Mouse (Mus musculus) heart, embryonic 16.5 days (tissue): ENCODE results near the gene Bcdin3d. TPM values are rescaled to one million over a fixed set of nuclear protein-coding genes. Genes with fewer than 3 reads are reported as not detected.
A peak's percentile ranks its signal among the peaks of the same experiment; 100 is the strongest.

Experiments
- ATAC-seq: fragments of 200-750 bp; cut with Nextera tagmentation; replicated peaks from 2 replicates; pipeline ENCODE4 v1.8.0; 2017; ENCODE audit warnings: moderate number of reproducible peaks; ENCODE audit not compliant: insufficient read depth, low FRiP score; ENCODE audit errors: extremely low read depth
- H3K27ac ChIP-seq: fragments of 300-500 bp; sonication (generic); 2 replicates; pipeline ENCODE4 v1.5.1; 2014; ENCODE audit warnings: mild to moderate bottlenecking, low read length, control low read depth, moderate library complexity
- H3K27me3 ChIP-seq: fragments of 300-500 bp; sonication (generic); 2 replicates; pipeline ENCODE4 v1.6.1; 2014; ENCODE audit warnings: low read length, mixed read lengths; ENCODE audit not compliant: control insufficient read depth, insufficient read depth
- H3K36me3 ChIP-seq: fragments of 300-500 bp; sonication (generic); 2 replicates; pipeline ENCODE4 v1.6.1; 2014; ENCODE audit not compliant: control insufficient read depth, insufficient read depth
- H3K4me1 ChIP-seq: fragments of 300-500 bp; sonication (generic); 2 replicates; pipeline ENCODE4 v1.6.1; 2014; ENCODE audit warnings: low read length, mixed read lengths; ENCODE audit not compliant: control insufficient read depth, insufficient read depth
- H3K4me2 ChIP-seq: fragments of 300-500 bp; sonication (generic); 2 replicates; pipeline ENCODE4 v1.6.1; 2014; ENCODE audit warnings: low read depth, mild to moderate bottlenecking, control low read depth, low read length
- H3K4me3 ChIP-seq: fragments of 300-500 bp; sonication (generic); 2 replicates; pipeline ENCODE4 v1.5.1; 2014; ENCODE audit warnings: mild to moderate bottlenecking, control low read depth, low read length
- H3K9ac ChIP-seq: fragments of 300-500 bp; sonication (generic); 2 replicates; pipeline ENCODE4 v1.6.1; 2014; ENCODE audit warnings: low read length, control low read depth
- H3K9me3 ChIP-seq: fragments of 300-500 bp; sonication (generic); replicated peaks from 2 replicates; pipeline ENCODE4 v1.6.1; 2016; ENCODE audit warnings: low read length; ENCODE audit not compliant: control insufficient read depth
- WGBS: fragments of 180-500 bp; shearing (Covaris S2); extraction: QIAGEN DNeasy Blood & Tissue Kit; methylation state at CpG from one replicate; pipeline ENCODE4 v1.1.7; 2014; 5-methylcytosine and 5-hydroxymethylcytosine counted together
- polyA plus RNA-seq: library from polyadenylated mRNA; unstranded; fragments of >200 nt; fragmentation: Nextera tagmentation; extraction: Ambion mirVana; gene quantifications from 2 replicates; pipeline ENCODE4 v1.2.1, GENCODE M21; 2015

Gene Bcdin3d
- 12.5 and 13.0 TPM in 2 replicates for polyA plus RNA-seq

- Histone ChIP-seq H3K9me3 (no peaks in the 10 kb centered on the region), H3K4me3 (peak within 1 kb of the TSS; percentile 68), H3K27ac (peak within 1 kb of the TSS; percentile 89), H3K4me1 (peaks cover 8% of the 10 kb centered on the region), H3K27me3 (no peaks in the 10 kb centered on the region), H3K9ac (peak within 1 kb of the TSS; percentile 87), H3K36me3 (no peaks in the 10 kb centered on the region), H3K4me2 (peak within 1 kb of the TSS; percentile 76)
- 1% methylated on average over 26 of the region's 26 CpGs for WGBS
- ATAC-seq: peak; percentile 83
Measured at GRCm38 (mm10) chr15:99474576-99474926, at the start of gene Bcdin3d. Gene Bcdin3d (minus strand): TSS chr15:99474730.

DNA sequence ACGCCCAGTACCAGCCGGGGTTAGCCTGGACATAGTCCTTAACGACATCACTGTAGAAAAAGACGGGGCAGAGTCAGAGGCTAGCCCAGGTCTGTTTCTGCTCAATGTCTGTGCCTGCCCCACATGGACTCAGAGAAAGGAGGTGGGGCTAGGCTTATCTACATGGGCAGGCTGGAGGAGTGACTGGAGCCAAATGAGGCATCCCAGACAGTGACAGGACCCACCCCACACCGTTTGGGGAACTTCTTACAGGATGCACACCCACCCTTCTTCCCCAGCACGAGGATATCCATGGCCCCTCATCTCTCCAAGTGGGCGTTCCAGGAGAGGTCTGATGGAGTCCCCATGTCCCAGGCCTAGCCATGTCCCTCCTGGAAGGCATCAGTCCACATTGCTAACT lies 45.8 kb upstream of the Bcdin3d start:
- Histone ChIP-seq H3K27me3 (peaks cover 39% of the 10 kb centered on the region), H3K36me3 (no peaks in the 10 kb centered on the region), H3K4me2 (no peak overlapping the region), H3K4me1 (no peaks in the 10 kb centered on the region), H3K4me3 (no peak overlapping the region), H3K9ac (no peak overlapping the region), H3K9me3 (no peaks in the 10 kb centered on the region), H3K27ac (no peak overlapping the region)
- no peak for ATAC-seq
- WGBS: 51% methylated on average over 7 of the region's 7 CpGs

DNA sequence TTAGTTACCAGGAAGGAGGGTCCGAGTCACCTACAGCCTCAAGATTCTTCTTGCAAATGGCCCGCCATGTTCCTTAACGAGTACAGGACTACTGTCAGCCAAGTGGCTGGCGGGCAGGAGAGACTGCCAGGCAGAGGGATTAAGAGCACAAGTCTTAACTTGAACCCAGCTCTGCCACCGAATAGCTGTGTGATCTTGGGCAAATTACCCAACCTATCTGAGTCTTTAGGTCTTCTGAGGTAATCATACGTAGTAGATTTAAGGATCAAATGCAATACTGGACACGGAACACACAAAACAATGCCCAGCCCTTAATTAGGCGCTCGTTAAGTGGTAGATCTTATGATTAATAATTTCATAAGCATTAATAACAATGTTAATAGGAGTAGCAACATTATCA lies 45.1 kb upstream of the Bcdin3d start:
- WGBS: 89% methylated on average over 9 of the region's 9 CpGs
- ATAC-seq: no peak
- Histone ChIP-seq H3K4me1 (no peaks in the 10 kb centered on the region), H3K9ac (no peak overlapping the region), H3K27me3 (peaks cover 39% of the 10 kb centered on the region), H3K4me2 (no peak overlapping the region), H3K27ac (no peak overlapping the region), H3K9me3 (no peaks in the 10 kb centered on the region), H3K4me3 (no peak overlapping the region), H3K36me3 (no peaks in the 10 kb centered on the region)

- Histone ChIP-seq H3K9me3 (no peaks in the 10 kb centered on the region), H3K36me3 (no peaks in the 10 kb centered on the region)
- WGBS: 56% methylated on average over 7 of the region's 7 CpGs
Measured at GRCm38 (mm10) chr15:99517715-99518114, 43.2 kb upstream of the Bcdin3d start.

DNA sequence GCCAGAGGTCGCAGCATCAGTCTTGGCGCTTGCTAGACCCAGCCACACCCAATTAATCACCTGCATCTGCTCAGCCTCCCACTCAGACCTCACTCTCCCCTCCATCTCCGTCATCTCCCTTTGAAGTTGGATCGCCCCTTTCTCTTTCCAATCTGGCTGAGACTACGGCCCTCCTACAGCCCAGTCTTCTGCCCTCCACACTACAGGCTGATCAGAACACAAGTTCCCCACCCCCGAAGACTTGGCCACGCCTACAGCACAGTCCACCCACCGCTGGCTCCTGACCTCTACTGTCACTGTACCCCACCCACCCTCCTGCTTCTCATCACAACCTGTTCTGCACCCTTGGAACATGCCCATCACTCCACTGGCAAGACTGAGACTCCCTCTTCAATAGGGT lies 42.2 kb upstream of the Bcdin3d start:
- H3K9ac ChIP-seq: no peak overlapping the region
- peaks cover 25% of the 10 kb centered on the region for H3K27me3 ChIP-seq
- no peaks in the 10 kb centered on the region for H3K9me3 ChIP-seq
- no peak for ATAC-seq
- no peaks in the 10 kb centered on the region for H3K4me1 ChIP-seq
- H3K27ac ChIP-seq: no peak overlapping the region
- H3K4me2 ChIP-seq: no peak overlapping the region
- H3K4me3 ChIP-seq: no peak overlapping the region
- H3K36me3 ChIP-seq: no peaks in the 10 kb centered on the region
- 44% methylated on average over 8 of the region's 8 CpGs for WGBS

More at GRCm38 (mm10) chr15:99517715-99518114, 43.2 kb upstream of the Bcdin3d start:
- H3K4me2 ChIP-seq: no peak overlapping the region
- ATAC-seq: no peak
- no peak overlapping the region for H3K9ac ChIP-seq
- H3K4me1 ChIP-seq: no peaks in the 10 kb centered on the region
- H3K4me3 ChIP-seq: no peak overlapping the region
- peaks cover 31% of the 10 kb centered on the region for H3K27me3 ChIP-seq
- H3K27ac ChIP-seq: no peak overlapping the region

DNA sequence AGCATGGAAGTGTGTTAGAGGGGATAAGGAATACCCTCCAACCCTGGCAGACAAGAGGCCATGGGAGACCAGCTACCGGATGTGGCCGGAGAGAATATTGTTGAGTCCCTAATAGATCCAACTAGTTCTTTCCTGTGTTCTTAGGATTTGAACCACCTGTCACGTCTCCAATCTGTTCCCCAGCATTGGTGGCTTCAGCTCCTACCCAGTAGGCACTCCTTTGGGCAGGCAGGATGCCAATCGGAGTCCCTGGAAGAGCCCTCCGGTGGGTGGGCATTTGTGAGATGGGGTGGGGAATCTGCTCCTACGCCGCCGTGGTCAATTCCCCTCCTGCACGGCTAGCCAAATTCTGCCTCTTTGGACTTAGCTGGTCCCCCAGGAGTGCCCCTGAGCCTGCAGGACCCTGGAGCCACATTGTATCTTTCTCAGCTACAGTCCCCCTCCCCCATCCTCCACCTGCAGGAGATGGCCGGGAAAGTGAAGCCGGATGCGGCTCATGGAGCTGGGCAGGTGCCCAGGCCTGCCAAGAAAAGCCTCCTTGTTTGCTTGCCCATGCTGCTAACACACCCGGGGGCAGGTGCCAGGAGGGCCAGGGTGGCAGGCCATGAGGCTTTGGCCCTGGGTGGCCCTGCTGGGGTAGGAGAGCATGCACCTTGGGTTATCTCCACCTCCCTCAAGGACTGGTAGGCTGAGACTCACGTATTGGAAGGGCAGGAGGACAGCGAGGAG lies 37.4 kb upstream of the Bcdin3d start:
- Histone ChIP-seq H3K4me2 (no peak overlapping the region), H3K9ac (no peak overlapping the region), H3K27me3 (peaks cover 17% of the 10 kb centered on the region), H3K36me3 (no peaks in the 10 kb centered on the region), H3K4me1 (no peaks in the 10 kb centered on the region), H3K9me3 (no peaks in the 10 kb centered on the region), H3K27ac (no peak overlapping the region), H3K4me3 (no peak overlapping the region)
- 81% methylated on average over 15 of the region's 15 CpGs for WGBS
- no peak for ATAC-seq

- peaks cover 8% of the 10 kb centered on the region for H3K27me3 ChIP-seq
- no peak for ATAC-seq
- no peak overlapping the region for H3K9ac ChIP-seq
- no peak overlapping the region for H3K4me3 ChIP-seq
- no peak overlapping the region for H3K4me2 ChIP-seq
- 62% methylated on average over 3 of the region's 3 CpGs for WGBS
- H3K36me3 ChIP-seq: no peaks in the 10 kb centered on the region
- no peak overlapping the region for H3K27ac ChIP-seq
- no peaks in the 10 kb centered on the region for H3K4me1 ChIP-seq
- no peaks in the 10 kb centered on the region for H3K9me3 ChIP-seq
Measured at GRCm38 (mm10) chr15:99510621-99511020, 36.1 kb upstream of the Bcdin3d start.

- Histone ChIP-seq H3K4me3 (no peak overlapping the region), H3K9ac (no peak overlapping the region), H3K27ac (no peak overlapping the region), H3K9me3 (no peaks in the 10 kb centered on the region), H3K36me3 (no peaks in the 10 kb centered on the region), H3K27me3 (peaks cover 5% of the 10 kb centered on the region), H3K4me2 (no peak overlapping the region), H3K4me1 (0 out of 2 replicates have a peak, but pooled peaks cover 4% of the 10 kb centered on the region)
- 69% methylated on average over 7 of the region's 7 CpGs for WGBS
- ATAC-seq: no peak
Measured at GRCm38 (mm10) chr15:99509840-99510239, 35.3 kb upstream of the Bcdin3d start.

- H3K27ac ChIP-seq: 0 out of 2 replicates have a peak overlapping the region, but pooled peaks have one; percentile 4
- H3K9me3 ChIP-seq: no peaks in the 10 kb centered on the region
- H3K9ac ChIP-seq: no peak overlapping the region
- H3K27me3 ChIP-seq: peaks cover 8% of the 10 kb centered on the region
- no peak for ATAC-seq
- no peaks in the 10 kb centered on the region for H3K36me3 ChIP-seq
- 0 out of 2 replicates have a peak, but pooled peaks cover 4% of the 10 kb centered on the region for H3K4me1 ChIP-seq
- 54% methylated on average over 15 of the region's 15 CpGs for WGBS
- H3K4me2 ChIP-seq: no peak overlapping the region
- H3K4me3 ChIP-seq: no peak overlapping the region
Measured at GRCm38 (mm10) chr15:99505324-99506095, 31.0 kb upstream of the Bcdin3d start.
